Mouse (Mus musculus) cerebellum, postnatal 4 days (tissue): ENCODE measurements at regions not wholly inside any gene's neighbourhood (a gene's known extent, or its start where the extent isn't known, plus 50 kb on each side); places are given as distances from the start of the nearest gene placed in this dataset.
A peak's percentile ranks its signal among the peaks of the same experiment; 100 is the strongest.

Source experiments
- DNase-seq, 2 experiments: peaks; one replicate each; pipeline ENCODE4 v3.0.0; 2022; ENCODE audit warnings: low spot score in 2 of 2, mixed read lengths in 1 of 2

- peak; percentile 87 to 91 for DNase-seq
Observed at GRCm38 (mm10) chr9:66646226-66646625, 53.3 kb upstream of the Usp3 start.

- DNase-seq: peak in 1 of 2 experiments; percentile 41
Observed at GRCm38 (mm10) chr9:66651306-66651705, 58.4 kb upstream of the Usp3 start.

- DNase-seq: peak in 1 of 2 experiments; percentile 37
Observed at GRCm38 (mm10) chr9:66657116-66657758, 56.2 kb upstream of the Car12 start.

GRCm38 (mm10) chr9:66658707-66659242 lies 54.7 kb upstream of the Car12 start:
- DNase-seq: no peak

GRCm38 (mm10) chr9:66659781-66660445 lies 53.6 kb upstream of the Car12 start:
- DNase-seq: no peak

- no peak for DNase-seq
Observed at GRCm38 (mm10) chr9:66661596-66661995, 51.9 kb upstream of the Car12 start.

GRCm38 (mm10) chr9:66662443-66662842 lies 51.0 kb upstream of the Car12 start:
- DNase-seq: no peak
